Mouse (Mus musculus): ENCODE measurements at regions not wholly inside any gene's neighbourhood (a gene's known extent, or its start where the extent isn't known, plus 50 kb on each side); places are given as distances from the start of the nearest gene placed in this dataset.

- TF ChIP-seq CTCF (conservative IDR thresholded peaks at IDR 0.05; ENCODE audit: insufficient read depth, insufficient read length, low read depth, low read length): no peak
- no peak for TF ChIP-seq POLR2A (IDR thresholded peaks at IDR 0.05; ENCODE audit: low read depth, low read length)
Measured at GRCm38 (mm10) chr9:31582947-31583346, 118.7 kb upstream of the Tmem45b start.
